Mouse (Mus musculus): ENCODE measurements around the gene Prim1.

DNA sequence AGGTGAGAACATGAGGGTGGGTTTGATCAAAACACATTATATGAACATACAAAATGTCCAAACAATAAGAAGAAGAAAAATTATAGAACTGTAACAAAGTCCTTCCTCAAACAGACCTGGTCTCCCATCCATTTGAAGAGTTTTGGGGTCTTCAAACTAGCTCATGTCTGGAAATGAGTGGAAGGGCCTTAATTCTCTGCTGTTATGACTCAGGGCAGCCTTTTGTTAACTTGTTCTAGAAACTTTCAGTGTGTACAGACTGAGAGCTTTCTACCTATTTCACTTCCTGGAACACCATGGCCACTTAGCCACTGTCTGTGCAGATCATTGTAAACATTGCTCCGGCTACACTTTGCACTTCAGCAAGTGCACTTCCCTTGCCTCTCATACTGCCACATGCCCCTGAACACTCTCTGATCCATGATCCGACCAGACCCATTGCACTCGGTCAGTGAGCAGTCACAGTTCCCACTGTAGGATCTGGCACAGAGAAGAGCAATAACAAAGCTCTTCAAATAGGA, 11.6 kb upstream of the Prim1 start:
- TF ChIP-seq CTCF (IDR thresholded peaks at IDR 0.05; ENCODE audit: control insufficient read depth, insufficient read depth, insufficient read length) = no peak
- TF ChIP-seq USF1 (IDR thresholded peaks at IDR 0.05; ENCODE audit: low read depth) = no peak
- no peak for TF ChIP-seq MYOD1 (IDR thresholded peaks at IDR 0.05; ENCODE audit: control insufficient read depth, insufficient read length, low read depth)
- TF ChIP-seq MYOG (IDR thresholded peaks at IDR 0.05; ENCODE audit: control insufficient read depth, extremely low read depth, insufficient read length) = no peak

Data from C2C12 (cell line).